Mouse (Mus musculus) midbrain, postnatal 0 days (tissue): ENCODE measurements at regions not wholly inside any gene's neighbourhood (a gene's known extent, or its start where the extent isn't known, plus 50 kb on each side); places are given as distances from the start of the nearest gene placed in this dataset.

Experiments used
- ATAC-seq: fragments of 200-750 bp; cut with Nextera tagmentation; 2 replicates; pipeline ENCODE4 v1.8.0; 2017; ENCODE audit warnings: moderate number of reproducible peaks, mild to moderate bottlenecking, moderate TSS enrichment, moderate library complexity; ENCODE audit not compliant: low FRiP score
- DNase-seq: peaks from one replicate; pipeline ENCODE4 v3.0.0-alpha.2; 2015; ENCODE audit warnings: low spot score
- H3K27ac ChIP-seq: fragments of 300-500 bp; sonication (generic); 2 replicates; pipeline ENCODE4 v1.5.1; 2014; ENCODE audit warnings: low read depth, mild to moderate bottlenecking, low read length, mixed read lengths
- H3K27me3 ChIP-seq: fragments of 300-500 bp; sonication (generic); 2 replicates; pipeline ENCODE4 v1.6.1; 2014; ENCODE audit warnings: low read length, control low read depth, mixed read lengths; ENCODE audit not compliant: insufficient read depth
- H3K36me3 ChIP-seq: fragments of 300-500 bp; sonication (generic); 2 replicates; pipeline ENCODE4 v1.6.1; 2014; ENCODE audit warnings: low read length, control low read depth, mixed read lengths; ENCODE audit not compliant: insufficient read depth
- H3K4me1 ChIP-seq: fragments of 300-500 bp; sonication (generic); 2 replicates; pipeline ENCODE4 v1.6.1; 2014; ENCODE audit warnings: mild to moderate bottlenecking, control low read depth, antibody characterized with exemption, low read length, mixed read lengths; ENCODE audit not compliant: insufficient read depth
- H3K4me2 ChIP-seq: fragments of 300-500 bp; sonication (generic); 2 replicates; pipeline ENCODE4 v1.6.1; 2014; ENCODE audit warnings: low read depth, mild to moderate bottlenecking, low read length, mixed read lengths; ENCODE audit not compliant: poor library complexity, severe bottlenecking
- H3K4me3 ChIP-seq: fragments of 300-500 bp; sonication (generic); 2 replicates; pipeline ENCODE4 v1.5.1; 2014; ENCODE audit warnings: low read depth, mild to moderate bottlenecking, low read length, moderate library complexity
- H3K9ac ChIP-seq: fragments of 300-500 bp; sonication (generic); replicated peaks from 2 replicates; pipeline ENCODE4 v1.6.1; 2014; ENCODE audit warnings: mild to moderate bottlenecking, low read length, moderate library complexity, mixed read lengths; ENCODE audit not compliant: poor library complexity, severe bottlenecking
- H3K9me3 ChIP-seq: fragments of 300-500 bp; sonication (generic); 2 replicates; pipeline ENCODE4 v1.6.1; 2016; ENCODE audit warnings: low read length, control low read depth
- CTCF ChIP-seq: IDR thresholded peaks from 2 replicates; pipeline ENCODE4 v1.5.1; 2016; ENCODE audit warnings: antibody characterized with exemption, mild to moderate bottlenecking
- WGBS: fragments of 180-500 bp; shearing (Covaris S2); extraction: QIAGEN DNeasy Blood & Tissue Kit; methylation state at CpG from one replicate; pipeline ENCODE4 v1.1.7; 2014; 5-methylcytosine and 5-hydroxymethylcytosine counted together
- microRNA counts: library from miRNA; unstranded; fragments of <30 nt; microRNA quantifications from one replicate; lab custom pipeline; 2015
- microRNA-seq: library from miRNA; unstranded; fragments of <30 nt; microRNA quantifications from one replicate; pipeline ENCODE4, GENCODE M21; 2016; ENCODE audit warnings: borderline number of aligned reads

- H3K9ac ChIP-seq = 0 out of 2 replicates have a peak overlapping the region, but pooled peaks have one; percentile 2
- H3K4me2 ChIP-seq = no peak overlapping the region; the same call in 1 of the 2 replicates
- 32% methylated on average over 14 of the region's 14 CpGs for WGBS
- peaks cover 8% of the 10 kb centered on the region; the same call in 1 of the 2 replicates for H3K4me1 ChIP-seq
- ATAC-seq (no peak), DNase-seq (no peak)
- TF ChIP-seq CTCF = no peak
- H3K9me3 ChIP-seq = no peaks in the 10 kb centered on the region
- H3K27ac ChIP-seq = peak overlapping the region; percentile 62
- no peak overlapping the region for H3K4me3 ChIP-seq
- H3K27me3 ChIP-seq = no peaks in the 10 kb centered on the region
- no peaks in the 10 kb centered on the region for H3K36me3 ChIP-seq
Measured at GRCm38 (mm10) chr9:41212943-41213529, 51.5 kb upstream of the Ubash3b start.

- Histone ChIP-seq H3K27ac (peak overlapping the region; percentile 62), H3K4me1 (peaks cover 8% of the 10 kb centered on the region; the same call in 1 of the 2 replicates), H3K4me3 (no peak overlapping the region), H3K9me3 (no peaks in the 10 kb centered on the region), H3K27me3 (no peaks in the 10 kb centered on the region), H3K4me2 (peak overlapping the region; percentile 12), H3K9ac (0 out of 2 replicates have a peak overlapping the region, but pooled peaks have one; percentile 2), H3K36me3 (no peaks in the 10 kb centered on the region)
- DNase-seq (peak; percentile 46), ATAC-seq (no peak)
- TF ChIP-seq CTCF = no peak
- 0% methylated on average over 6 of the region's 7 CpGs for WGBS
Measured at GRCm38 (mm10) chr9:41212303-41212901, 50.9 kb upstream of the Ubash3b start.

GRCm38 (mm10) chr9:41211865-41212302, 50.4 kb upstream of the Ubash3b start:
- H3K4me3 ChIP-seq = no peak overlapping the region
- H3K9me3 ChIP-seq = no peaks in the 10 kb centered on the region
- no peak overlapping the region; the same call in 1 of the 2 replicates for H3K4me2 ChIP-seq
- no peaks in the 10 kb centered on the region for H3K36me3 ChIP-seq
- peaks cover 8% of the 10 kb centered on the region; the same call in 1 of the 2 replicates for H3K4me1 ChIP-seq
- DNase-seq (peak; percentile 50), ATAC-seq (no peak)
- TF ChIP-seq CTCF = no peak
- H3K27ac ChIP-seq = peak overlapping the region; percentile 62
- no peaks in the 10 kb centered on the region for H3K27me3 ChIP-seq
- 0 out of 2 replicates have a peak overlapping the region, but pooled peaks have one; percentile 2 for H3K9ac ChIP-seq
- 27% methylated on average over 10 of the region's 10 CpGs for WGBS

MicroRNAs in the stretch of these regions (microRNA counts, 519-probe panel; counts per million panel counts)
- microRNA mmu-miR-100 (lab: Ali Mortazavi, UCI) (4,959 counts per million, percentile 90 among the panel's probes with 10 or more counts), microRNA mmu-miR-125b-3p (lab: Ali Mortazavi, UCI) (528 counts per million, percentile 58 among the panel's probes with 10 or more counts)

Small RNA genes lying in the stretch of these regions (microRNA-seq; reads per million reads assigned to microRNA genes)
- gene Mir100 (24,007 reads per million, percentile 98 among the genes with 10 or more reads in this experiment), gene Mir125b-1 (3,262 reads per million, percentile 84 among the genes with 10 or more reads in this experiment), gene Mirlet7a-2 (279 reads per million, percentile 58 among the genes with 10 or more reads in this experiment)
